Mouse (Mus musculus) heart, embryonic 13.5 days (tissue): ENCODE measurements around the gene Ddx31. TPM values are rescaled to one million over a fixed set of nuclear protein-coding genes. Genes with fewer than 3 reads are reported as not detected.

Experiments used
- ATAC-seq: fragments of 200-750 bp; cut with Nextera tagmentation; 2 replicates; pipeline ENCODE4 v1.8.0; 2017; ENCODE audit warnings: moderate TSS enrichment; ENCODE audit not compliant: insufficient number of reproducible peaks, low FRiP score, low TSS enrichment; ENCODE audit errors: extremely low read depth
- H3K27ac ChIP-seq: fragments of 300-500 bp; sonication (generic); replicated peaks from 2 replicates; pipeline ENCODE4 v1.5.1; 2015; ENCODE audit warnings: moderate library complexity, mild to moderate bottlenecking, inconsistent platforms
- H3K27me3 ChIP-seq: fragments of 300-500 bp; sonication (generic); replicated peaks from 2 replicates; pipeline ENCODE4 v1.6.1; 2015; ENCODE audit warnings: mild to moderate bottlenecking, inconsistent platforms
- H3K36me3 ChIP-seq: fragments of 300-500 bp; sonication (generic); 2 replicates; pipeline ENCODE4 v1.6.1; 2015; ENCODE audit warnings: mild to moderate bottlenecking, inconsistent platforms
- H3K4me1 ChIP-seq: fragments of 300-500 bp; sonication (generic); 2 replicates; pipeline ENCODE4 v1.6.1; 2015; ENCODE audit warnings: inconsistent platforms
- H3K4me2 ChIP-seq: fragments of 300-500 bp; sonication (generic); 2 replicates; pipeline ENCODE4 v1.6.1; 2015; ENCODE audit warnings: inconsistent platforms, mild to moderate bottlenecking, moderate library complexity
- H3K4me3 ChIP-seq: fragments of 300-500 bp; sonication (generic); 2 replicates; pipeline ENCODE4 v1.5.1; 2015; ENCODE audit warnings: moderate library complexity, mild to moderate bottlenecking, inconsistent platforms
- H3K9ac ChIP-seq: fragments of 300-500 bp; sonication (generic); 2 replicates; pipeline ENCODE4 v1.6.1; 2015; ENCODE audit warnings: inconsistent platforms, mild to moderate bottlenecking, moderate library complexity
- H3K9me3 ChIP-seq: fragments of 300-500 bp; sonication (generic); 2 replicates; pipeline ENCODE4 v1.6.1; 2016; ENCODE audit warnings: inconsistent platforms
- WGBS: fragments of 180-500 bp; shearing (Covaris S2); methylation state at CpG from one replicate; pipeline ENCODE4 v1.1.7; 2015; ENCODE audit warnings: mixed read lengths; 5-methylcytosine and 5-hydroxymethylcytosine counted together
- polyA plus RNA-seq: library from polyadenylated mRNA; unstranded; fragments of >200 nt; fragmentation: Nextera tagmentation; extraction: Ambion mirVana; gene quantifications from 2 replicates; pipeline ENCODE4 v1.2.1, GENCODE M21; 2015

Ddx31 gene
- polyA plus RNA-seq, 1 experiment from 2014 or later: 7.7 TPM

- Histone ChIP-seq H3K36me3 (peaks cover 41% of the 10 kb centered on the region), H3K4me3 (no peak overlapping the region), H3K9ac (no peak overlapping the region), H3K9me3 (no peaks in the 10 kb centered on the region), H3K27me3 (peaks cover 42% of the 10 kb centered on the region), H3K4me2 (no peak overlapping the region), H3K4me1 (peaks cover 18% of the 10 kb centered on the region), H3K27ac (no peak overlapping the region)
- WGBS: 76% methylated on average over 9 of the region's 9 CpGs
- ATAC-seq: no peak
Observed at GRCm38 (mm10) chr2:28904786-28905185, 64.6 kb downstream of the Ddx31 start.

DNA sequence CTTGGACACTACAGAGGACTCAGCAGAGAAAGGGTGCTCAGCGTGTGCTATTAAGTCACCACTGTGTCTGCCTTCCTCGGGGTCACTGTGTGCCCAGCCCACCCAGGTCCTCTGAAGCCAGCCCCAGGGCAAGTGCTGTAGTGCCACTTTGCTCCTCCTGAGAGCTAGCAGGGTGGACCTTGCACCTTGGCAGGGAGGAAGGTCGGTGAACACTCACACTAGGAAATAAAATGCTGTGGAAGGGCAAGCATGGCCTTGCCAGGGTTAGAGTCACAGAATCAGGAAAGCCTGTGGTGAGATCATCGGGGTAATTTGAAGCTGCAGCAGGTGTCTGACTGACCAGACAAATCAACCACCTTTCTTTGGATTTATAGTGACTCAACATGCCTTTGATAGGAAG lies 65.4 kb downstream of the Ddx31 start:
- H3K4me1 ChIP-seq: peaks cover 18% of the 10 kb centered on the region

DNA sequence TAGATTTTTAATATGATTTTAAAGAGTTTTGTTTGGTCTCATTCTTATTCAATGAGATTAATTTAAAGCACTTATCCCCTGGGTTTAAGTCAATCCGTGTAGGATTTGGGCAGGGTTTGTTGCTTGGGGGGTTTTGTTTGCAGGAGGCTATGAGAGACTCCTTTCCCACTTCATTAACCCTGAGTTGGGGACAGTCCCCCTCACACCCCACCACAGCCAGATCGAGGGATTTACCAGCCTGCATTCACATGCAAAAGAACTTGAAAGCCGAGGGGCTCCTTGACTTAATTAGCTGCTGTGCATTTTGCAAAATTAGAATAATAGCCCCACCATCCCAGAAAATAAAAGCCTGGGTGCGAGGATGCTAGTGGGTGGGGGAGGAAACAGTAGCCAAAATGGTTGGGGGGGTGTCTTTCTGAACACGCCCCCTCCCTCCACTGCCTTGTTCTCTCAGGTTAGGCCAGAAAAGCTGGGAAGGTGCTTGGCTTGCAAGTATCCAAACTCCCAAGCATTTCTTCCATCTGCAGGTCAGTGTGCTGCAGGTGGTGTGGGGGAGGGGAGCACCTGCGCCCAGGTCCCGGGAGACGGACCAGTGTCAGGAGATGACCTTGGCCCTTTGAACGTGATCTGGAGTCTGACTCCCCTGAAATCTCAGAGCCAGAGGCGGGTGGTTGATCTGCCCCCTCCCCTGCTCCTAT lies 67.6 kb downstream of the Ddx31 start:
- peaks cover 24% of the 10 kb centered on the region for H3K4me1 ChIP-seq
- WGBS: 7% methylated on average over 10 of the region's 10 CpGs
- H3K36me3 ChIP-seq: peaks cover 22% of the 10 kb centered on the region
- H3K4me2 ChIP-seq: peak overlapping the region; percentile 68
- H3K27ac ChIP-seq: no peak overlapping the region
- no peaks in the 10 kb centered on the region for H3K9me3 ChIP-seq
- peaks cover 72% of the 10 kb centered on the region for H3K27me3 ChIP-seq
- peak overlapping the region; percentile 44 for H3K4me3 ChIP-seq
- ATAC-seq: no peak
- H3K9ac ChIP-seq: peak overlapping the region; percentile 55; the same call in 1 of the 2 replicates

More for the DNA sequence above, 65.4 kb downstream of the Ddx31 start:
- Histone ChIP-seq H3K27me3 (peaks cover 50% of the 10 kb centered on the region), H3K4me2 (no peak overlapping the region), H3K9ac (no peak overlapping the region), H3K9me3 (no peaks in the 10 kb centered on the region), H3K4me3 (no peak overlapping the region), H3K36me3 (peaks cover 34% of the 10 kb centered on the region), H3K27ac (no peak overlapping the region)
- 78% methylated on average over 4 of the region's 4 CpGs for WGBS
- no peak for ATAC-seq

DNA sequence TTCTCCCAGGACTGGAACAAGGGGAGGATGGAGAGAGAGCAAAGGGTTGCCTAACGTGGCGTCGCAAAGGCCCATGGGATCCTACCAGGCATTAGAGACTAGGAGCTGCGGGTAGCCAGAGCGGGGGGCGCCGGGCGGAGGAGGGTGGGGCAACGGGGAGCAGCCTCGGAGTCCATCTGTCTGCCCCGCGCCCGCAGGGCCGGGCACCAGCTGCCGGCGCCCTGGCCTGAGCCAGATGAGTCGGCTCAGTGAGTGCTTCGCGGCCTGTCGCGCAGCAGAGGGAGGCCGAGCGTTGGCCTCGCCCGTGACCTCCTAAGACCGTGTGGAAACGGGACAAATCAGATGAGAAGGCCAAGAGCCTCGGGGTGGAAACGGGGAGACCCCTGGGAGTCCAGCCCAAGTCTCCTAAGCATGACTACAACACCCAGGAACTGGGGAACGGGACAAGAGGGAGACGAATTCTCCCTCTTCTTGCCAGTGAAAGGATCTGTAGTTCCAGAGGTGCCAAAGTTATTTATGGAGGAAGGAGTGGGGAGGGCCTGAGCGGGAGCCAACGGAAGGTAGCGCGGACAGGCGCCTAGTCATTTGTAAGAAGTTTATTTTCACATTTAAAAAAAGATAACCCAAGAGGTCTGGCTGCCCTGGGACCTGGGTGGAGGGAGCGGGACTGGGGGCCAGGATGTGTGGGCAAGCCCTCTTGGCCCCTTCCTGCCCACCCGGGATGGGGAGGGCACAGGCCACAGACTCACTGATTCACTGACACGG lies 68.4 kb downstream of the Ddx31 start:
- Histone ChIP-seq H3K4me1 (peaks cover 24% of the 10 kb centered on the region), H3K27ac (no peak overlapping the region), H3K4me3 (peak overlapping the region; percentile 44), H3K27me3 (peaks cover 80% of the 10 kb centered on the region), H3K4me2 (peak overlapping the region; percentile 68), H3K9me3 (no peaks in the 10 kb centered on the region), H3K9ac (peak overlapping the region; percentile 55), H3K36me3 (peaks cover 22% of the 10 kb centered on the region)
- ATAC-seq: no peak
- WGBS: under 1% methylated on average over 39 of the region's 39 CpGs

GRCm38 (mm10) chr2:28909186-28909817 lies 69.1 kb downstream of the Ddx31 start:
- no peak for ATAC-seq
- 2% methylated on average over 41 of the region's 41 CpGs for whole genome bisulfite sequencing
- Histone ChIP-seq H3K27ac (no peak overlapping the region), H3K9me3 (no peaks in the 10 kb centered on the region), H3K36me3 (peaks cover 22% of the 10 kb centered on the region), H3K27me3 (peaks cover 87% of the 10 kb centered on the region), H3K4me1 (peaks cover 24% of the 10 kb centered on the region), H3K4me3 (peak overlapping the region; percentile 44), H3K9ac (0 out of 2 replicates have a peak overlapping the region, but pooled peaks have one; percentile 55), H3K4me2 (peak overlapping the region; percentile 68)

- H3K9me3 ChIP-seq: no peaks in the 10 kb centered on the region
- peaks cover 14% of the 10 kb centered on the region for H3K36me3 ChIP-seq
- no peak overlapping the region for H3K9ac ChIP-seq
- 7% methylated on average over 25 of the region's 25 CpGs for WGBS
- no peak for ATAC-seq
- H3K4me1 ChIP-seq: peaks cover 24% of the 10 kb centered on the region
- peaks cover 95% of the 10 kb centered on the region for H3K27me3 ChIP-seq
- H3K4me3 ChIP-seq: peak overlapping the region; percentile 44
- no peak overlapping the region for H3K27ac ChIP-seq
- H3K4me2 ChIP-seq: no peak overlapping the region
Observed at GRCm38 (mm10) chr2:28909818-28910710, 69.9 kb downstream of the Ddx31 start.

GRCm38 (mm10) chr2:28910877-28911276 lies 70.7 kb downstream of the Ddx31 start:
- no peaks in the 10 kb centered on the region for H3K9me3 ChIP-seq
- H3K36me3 ChIP-seq: peaks cover 6% of the 10 kb centered on the region
- H3K4me3 ChIP-seq: no peak overlapping the region
- 5% methylated on average over 3 of the region's 3 CpGs for WGBS
- peaks cover 99% of the 10 kb centered on the region for H3K27me3 ChIP-seq
- peaks cover 24% of the 10 kb centered on the region for H3K4me1 ChIP-seq
- H3K9ac ChIP-seq: no peak overlapping the region
- no peak overlapping the region for H3K4me2 ChIP-seq
- H3K27ac ChIP-seq: no peak overlapping the region
- ATAC-seq: no peak

- no peak for ATAC-seq
- WGBS: 1% methylated on average over 44 of the region's 44 CpGs
- Histone ChIP-seq H3K4me3 (peak overlapping the region; percentile 14), H3K36me3 (0 out of 2 replicates have a peak, but pooled peaks cover 3% of the 10 kb centered on the region), H3K9me3 (no peaks in the 10 kb centered on the region), H3K9ac (no peak overlapping the region), H3K27ac (no peak overlapping the region), H3K27me3 (peaks cover 100% of the 10 kb centered on the region), H3K4me2 (no peak overlapping the region), H3K4me1 (peaks cover 24% of the 10 kb centered on the region)
Observed at GRCm38 (mm10) chr2:28911331-28912038, 71.3 kb downstream of the Ddx31 start.

- H3K27me3 ChIP-seq: peaks cover 100% of the 10 kb centered on the region
- H3K27ac ChIP-seq: no peak overlapping the region
- H3K9ac ChIP-seq: no peak overlapping the region
- peaks cover 24% of the 10 kb centered on the region for H3K4me1 ChIP-seq
- 2% methylated on average over 33 of the region's 33 CpGs for WGBS
- H3K4me3 ChIP-seq: peak overlapping the region; percentile 14; the same call in 1 of the 2 replicates
- H3K36me3 ChIP-seq: no peaks in the 10 kb centered on the region
- no peaks in the 10 kb centered on the region for H3K9me3 ChIP-seq
- no peak overlapping the region for H3K4me2 ChIP-seq
- no peak for ATAC-seq
Observed at GRCm38 (mm10) chr2:28912039-28912700, 72.0 kb downstream of the Ddx31 start.

- no peak overlapping the region for H3K27ac ChIP-seq
- 4% methylated on average over 4 of the region's 4 CpGs for WGBS
- no peak for ATAC-seq
- H3K36me3 ChIP-seq: no peaks in the 10 kb centered on the region
- H3K9ac ChIP-seq: no peak overlapping the region
- H3K9me3 ChIP-seq: no peaks in the 10 kb centered on the region
- H3K4me1 ChIP-seq: peaks cover 25% of the 10 kb centered on the region
- H3K4me2 ChIP-seq: no peak overlapping the region
- peaks cover 100% of the 10 kb centered on the region for H3K27me3 ChIP-seq
- H3K4me3 ChIP-seq: no peak overlapping the region
Observed at GRCm38 (mm10) chr2:28912961-28913360, 72.8 kb downstream of the Ddx31 start.
